Mouse (Mus musculus) heart, embryonic 13.5 days (tissue): ENCODE data around the gene Cxcl14. TPM values are rescaled to one million over a fixed set of nuclear protein-coding genes. Genes with fewer than 3 reads are reported as not detected.

ENCODE experiments used
- ATAC-seq: fragments of 200-750 bp; cut with Nextera tagmentation; 2 replicates; pipeline ENCODE4 v1.8.0; 2017; ENCODE audit warnings: moderate TSS enrichment; ENCODE audit not compliant: insufficient number of reproducible peaks, low FRiP score, low TSS enrichment; ENCODE audit errors: extremely low read depth
- H3K27ac ChIP-seq: fragments of 300-500 bp; sonication (generic); replicated peaks from 2 replicates; pipeline ENCODE4 v1.5.1; 2015; ENCODE audit warnings: moderate library complexity, mild to moderate bottlenecking, inconsistent platforms
- H3K27me3 ChIP-seq: fragments of 300-500 bp; sonication (generic); replicated peaks from 2 replicates; pipeline ENCODE4 v1.6.1; 2015; ENCODE audit warnings: mild to moderate bottlenecking, inconsistent platforms
- H3K36me3 ChIP-seq: fragments of 300-500 bp; sonication (generic); 2 replicates; pipeline ENCODE4 v1.6.1; 2015; ENCODE audit warnings: mild to moderate bottlenecking, inconsistent platforms
- H3K4me1 ChIP-seq: fragments of 300-500 bp; sonication (generic); 2 replicates; pipeline ENCODE4 v1.6.1; 2015; ENCODE audit warnings: inconsistent platforms
- H3K4me2 ChIP-seq: fragments of 300-500 bp; sonication (generic); 2 replicates; pipeline ENCODE4 v1.6.1; 2015; ENCODE audit warnings: inconsistent platforms, mild to moderate bottlenecking, moderate library complexity
- H3K4me3 ChIP-seq: fragments of 300-500 bp; sonication (generic); 2 replicates; pipeline ENCODE4 v1.5.1; 2015; ENCODE audit warnings: moderate library complexity, mild to moderate bottlenecking, inconsistent platforms
- H3K9ac ChIP-seq: fragments of 300-500 bp; sonication (generic); 2 replicates; pipeline ENCODE4 v1.6.1; 2015; ENCODE audit warnings: inconsistent platforms, mild to moderate bottlenecking, moderate library complexity
- H3K9me3 ChIP-seq: fragments of 300-500 bp; sonication (generic); 2 replicates; pipeline ENCODE4 v1.6.1; 2016; ENCODE audit warnings: inconsistent platforms
- WGBS: fragments of 180-500 bp; shearing (Covaris S2); methylation state at CpG from one replicate; pipeline ENCODE4 v1.1.7; 2015; ENCODE audit warnings: mixed read lengths; 5-methylcytosine and 5-hydroxymethylcytosine counted together
- polyA plus RNA-seq: library from polyadenylated mRNA; unstranded; fragments of >200 nt; fragmentation: Nextera tagmentation; extraction: Ambion mirVana; gene quantifications from 2 replicates; pipeline ENCODE4 v1.2.1, GENCODE M21; 2015

Cxcl14 gene
- polyA plus RNA-seq = 1.1 and 1.9 TPM in 2 replicates

GRCm38 (mm10) chr13:56295943-56296658 lies at the start of gene Cxcl14:
Gene Cxcl14, minus strand, starts transcription at chr13:56296551.
- no peaks in the 10 kb centered on the region for H3K9me3 ChIP-seq
- H3K4me2 ChIP-seq = peak within 1 kb of the TSS; percentile 88
- H3K27ac ChIP-seq = no peak within 1 kb of the TSS
- peaks cover 13% of the 10 kb centered on the region for H3K4me1 ChIP-seq
- no peak for ATAC-seq
- under 1% methylated on average over 62 of the region's 76 CpGs for WGBS
- H3K36me3 ChIP-seq = no peaks in the 10 kb centered on the region
- peak within 1 kb of the TSS; percentile 71 for H3K9ac ChIP-seq
- peak within 1 kb of the TSS; percentile 58 for H3K4me3 ChIP-seq
- peaks cover 88% of the 10 kb centered on the region for H3K27me3 ChIP-seq

GRCm38 (mm10) chr13:56344355-56344754 lies 48.0 kb upstream of the Cxcl14 start:
- no peak overlapping the region for H3K4me3 ChIP-seq
- H3K36me3 ChIP-seq = no peaks in the 10 kb centered on the region
- peaks cover 9% of the 10 kb centered on the region; the same call in 1 of the 2 replicates for H3K27me3 ChIP-seq
- 77% methylated on average over 12 of the region's 12 CpGs for WGBS
- no peak overlapping the region for H3K4me2 ChIP-seq
- no peak overlapping the region for H3K27ac ChIP-seq
- no peak for ATAC-seq
- H3K4me1 ChIP-seq = peaks cover 33% of the 10 kb centered on the region
- no peak overlapping the region for H3K9ac ChIP-seq
- no peaks in the 10 kb centered on the region for H3K9me3 ChIP-seq

- Histone ChIP-seq H3K27me3 (peaks cover 12% of the 10 kb centered on the region; the same call in 1 of the 2 replicates), H3K4me1 (peaks cover 36% of the 10 kb centered on the region), H3K9me3 (no peaks in the 10 kb centered on the region), H3K4me2 (peak overlapping the region; percentile 2; the same call in 1 of the 2 replicates), H3K27ac (no peak overlapping the region), H3K9ac (no peak overlapping the region), H3K4me3 (no peak overlapping the region), H3K36me3 (no peaks in the 10 kb centered on the region)
- 47% methylated on average over 10 of the region's 10 CpGs for WGBS
- no peak for ATAC-seq
These were observed 46.1 kb upstream of the Cxcl14 start for GRCm38 (mm10) chr13:56342491-56342890.

- Histone ChIP-seq H3K4me2 (no peak overlapping the region), H3K27ac (no peak overlapping the region), H3K4me1 (peaks cover 39% of the 10 kb centered on the region), H3K4me3 (no peak overlapping the region), H3K36me3 (no peaks in the 10 kb centered on the region), H3K9me3 (no peaks in the 10 kb centered on the region), H3K27me3 (peaks cover 6% of the 10 kb centered on the region; the same call in 1 of the 2 replicates), H3K9ac (no peak overlapping the region)
- ATAC-seq = peak; percentile 19; the same call in 1 of the 2 replicates
- 50% methylated on average over 13 of the region's 13 CpGs for WGBS
These were observed 44.2 kb upstream of the Cxcl14 start for GRCm38 (mm10) chr13:56340513-56340912.

GRCm38 (mm10) chr13:56339816-56340215 lies 43.5 kb upstream of the Cxcl14 start:
- no peak overlapping the region for H3K4me3 ChIP-seq
- H3K9ac ChIP-seq = no peak overlapping the region
- 71% methylated on average over 8 of the region's 8 CpGs for WGBS
- H3K4me1 ChIP-seq = peaks cover 43% of the 10 kb centered on the region
- no peak overlapping the region for H3K4me2 ChIP-seq
- H3K36me3 ChIP-seq = no peaks in the 10 kb centered on the region
- H3K9me3 ChIP-seq = no peaks in the 10 kb centered on the region
- no peak for ATAC-seq
- H3K27me3 ChIP-seq = peaks cover 3% of the 10 kb centered on the region; the same call in 1 of the 2 replicates
- no peak overlapping the region for H3K27ac ChIP-seq

- H3K4me1 ChIP-seq = peaks cover 33% of the 10 kb centered on the region
- H3K36me3 ChIP-seq = no peaks in the 10 kb centered on the region
- H3K27ac ChIP-seq = peak overlapping the region; percentile 55; the same call in 1 of the 2 replicates
- H3K4me3 ChIP-seq = no peak overlapping the region
- H3K27me3 ChIP-seq = peaks cover 3% of the 10 kb centered on the region; the same call in 1 of the 2 replicates
- no peak for ATAC-seq
- no peaks in the 10 kb centered on the region for H3K9me3 ChIP-seq
- 21% methylated on average over 8 of the region's 8 CpGs for WGBS
- peak overlapping the region; percentile 47 for H3K4me2 ChIP-seq
- peak overlapping the region; percentile 29; the same call in 1 of the 2 replicates for H3K9ac ChIP-seq
These were observed 40.6 kb upstream of the Cxcl14 start for GRCm38 (mm10) chr13:56336982-56337381.

- H3K27ac ChIP-seq = no peak overlapping the region
- H3K4me3 ChIP-seq = no peak overlapping the region
- H3K9ac ChIP-seq = no peak overlapping the region
- peaks cover 8% of the 10 kb centered on the region; the same call in 1 of the 2 replicates for H3K27me3 ChIP-seq
- no peak for ATAC-seq
- no peaks in the 10 kb centered on the region for H3K36me3 ChIP-seq
- no peaks in the 10 kb centered on the region for H3K9me3 ChIP-seq
- H3K4me1 ChIP-seq = peaks cover 21% of the 10 kb centered on the region
- WGBS = 59% methylated on average over 10 of the region's 10 CpGs
- H3K4me2 ChIP-seq = no peak overlapping the region
These were observed 38.7 kb upstream of the Cxcl14 start for GRCm38 (mm10) chr13:56334802-56335690.

- H3K4me3 ChIP-seq = no peak overlapping the region
- ATAC-seq = no peak
- peaks cover 11% of the 10 kb centered on the region for H3K27me3 ChIP-seq
- 75% methylated on average over 8 of the region's 8 CpGs for WGBS
- H3K4me1 ChIP-seq = peaks cover 16% of the 10 kb centered on the region
- H3K27ac ChIP-seq = no peak overlapping the region
- no peaks in the 10 kb centered on the region for H3K36me3 ChIP-seq
- no peak overlapping the region for H3K9ac ChIP-seq
- no peaks in the 10 kb centered on the region for H3K9me3 ChIP-seq
- no peak overlapping the region for H3K4me2 ChIP-seq
These were observed 37.9 kb upstream of the Cxcl14 start for GRCm38 (mm10) chr13:56334236-56334635.

- Histone ChIP-seq H3K27me3 (peaks cover 12% of the 10 kb centered on the region), H3K4me3 (no peak overlapping the region), H3K36me3 (no peaks in the 10 kb centered on the region), H3K4me2 (no peak overlapping the region), H3K27ac (no peak overlapping the region), H3K4me1 (peaks cover 12% of the 10 kb centered on the region), H3K9me3 (no peaks in the 10 kb centered on the region), H3K9ac (no peak overlapping the region)
- 72% methylated on average over 6 of the region's 6 CpGs for WGBS
- ATAC-seq = no peak
These were observed 36.0 kb upstream of the Cxcl14 start for GRCm38 (mm10) chr13:56332356-56332755.

GRCm38 (mm10) chr13:56330603-56331455 lies 34.5 kb upstream of the Cxcl14 start:
- H3K4me1 ChIP-seq = peaks cover 5% of the 10 kb centered on the region; the same call in 1 of the 2 replicates
- H3K4me3 ChIP-seq = no peak overlapping the region
- 57% methylated on average over 10 of the region's 10 CpGs for WGBS

More at GRCm38 (mm10) chr13:56330603-56331455, 34.5 kb upstream of the Cxcl14 start:
- no peak overlapping the region for H3K4me2 ChIP-seq
- no peaks in the 10 kb centered on the region for H3K36me3 ChIP-seq
- H3K9me3 ChIP-seq = no peaks in the 10 kb centered on the region
- H3K27me3 ChIP-seq = peaks cover 12% of the 10 kb centered on the region
- no peak overlapping the region for H3K9ac ChIP-seq
- ATAC-seq = no peak
- H3K27ac ChIP-seq = no peak overlapping the region
